Mouse (Mus musculus): ENCODE results near the gene Olfr805. TPM values are rescaled to one million over a fixed set of nuclear protein-coding genes. Genes with fewer than 3 reads are reported as not detected.

Gene Olfr805
- not detected in 2 replicates for polyA plus RNA-seq (2014; fragmentation: Nextera tagmentation; extraction: Ambion mirVana)

GRCm38 (mm10) chr10:129729275-129729674 lies at the start of gene Olfr805:
Olfr805 (minus strand) TSS chr10:129729375.
- DNase-seq (ENCODE audit: low spot score) (no peak), ATAC-seq (ENCODE audit: insufficient number of reproducible peaks, low FRiP score, low TSS enrichment, low read depth) (no peak)
- H3K27ac ChIP-seq (replicated peaks; ENCODE audit: low read depth, low read length) = no peak within 1 kb of the TSS
- H3K4me2 ChIP-seq (ENCODE audit: low read depth, severe bottlenecking) = no peak within 1 kb of the TSS
- H3K4me1 ChIP-seq (ENCODE audit: control insufficient read depth, insufficient read depth, low read length) = no peaks in the 10 kb centered on the region
- H3K9me3 ChIP-seq (ENCODE audit: control insufficient read depth, low read length) = no peaks in the 10 kb centered on the region
- H3K4me3 ChIP-seq (ENCODE audit: low read depth, low read length) = no peak within 1 kb of the TSS
- H3K9ac ChIP-seq (ENCODE audit: low read length) = no peak within 1 kb of the TSS
- no peaks in the 10 kb centered on the region for H3K36me3 ChIP-seq (ENCODE audit: control insufficient read depth, insufficient read depth, low read length)
- 99% methylated on average over 2 of the region's 2 CpGs for WGBS
- no peaks in the 10 kb centered on the region for H3K27me3 ChIP-seq (ENCODE audit: control insufficient read depth, insufficient read depth, low read length)

DNA sequence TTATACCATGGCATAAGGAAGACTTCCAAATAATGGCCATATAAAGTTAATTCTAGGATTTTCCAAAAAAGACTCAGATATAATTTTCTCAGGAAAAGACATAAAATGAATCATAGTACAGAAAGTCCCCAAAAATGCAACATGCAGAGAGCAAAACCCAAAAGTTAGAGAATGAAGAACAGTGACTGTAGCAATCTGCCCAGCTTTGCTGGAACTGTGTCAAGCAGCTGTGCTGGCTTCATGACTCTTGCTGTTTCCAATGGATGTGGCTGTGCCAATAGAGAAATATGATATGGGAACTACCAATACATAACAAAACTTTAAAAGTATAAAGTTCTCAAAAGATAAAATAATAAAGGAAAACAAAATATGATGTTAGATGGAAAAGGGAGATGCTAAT lies 48.9 kb upstream of the Olfr805 start:
- Histone ChIP-seq H3K36me3 (ENCODE audit: control insufficient read depth, insufficient read depth, low read length) (no peaks in the 10 kb centered on the region), H3K4me3 (ENCODE audit: low read depth, low read length) (no peak overlapping the region), H3K9ac (ENCODE audit: low read length) (no peak overlapping the region), H3K4me1 (ENCODE audit: control insufficient read depth, insufficient read depth, low read length) (no peaks in the 10 kb centered on the region), H3K9me3 (ENCODE audit: control insufficient read depth, low read length) (no peaks in the 10 kb centered on the region), H3K27ac (replicated peaks; ENCODE audit: low read depth, low read length) (no peak overlapping the region), H3K4me2 (ENCODE audit: low read depth, severe bottlenecking) (no peak overlapping the region), H3K27me3 (ENCODE audit: control insufficient read depth, insufficient read depth, low read length) (no peaks in the 10 kb centered on the region)
- ATAC-seq (ENCODE audit: insufficient number of reproducible peaks, low FRiP score, low TSS enrichment, low read depth) (no peak), DNase-seq (ENCODE audit: low spot score) (no peak)

DNA sequence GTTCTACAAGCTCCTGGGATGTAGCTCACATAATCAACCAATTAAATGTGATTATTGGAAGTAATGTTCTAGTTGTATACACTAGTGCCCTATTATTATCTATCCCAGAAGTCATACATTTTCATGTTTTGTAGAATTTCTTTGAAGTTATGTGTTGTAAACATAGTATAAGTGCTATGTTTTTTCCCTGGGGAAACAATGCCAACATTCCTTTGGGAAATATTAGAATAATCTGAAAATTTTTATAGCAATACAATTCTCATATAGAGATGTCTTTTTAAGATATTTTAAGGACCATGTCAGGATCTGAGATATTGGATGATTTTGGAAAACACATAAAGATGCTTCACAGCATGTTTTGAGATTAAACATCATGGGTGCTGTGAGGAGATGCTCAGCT lies 45.2 kb upstream of the Olfr805 start, which contains the start of gene Olfr809:
Gene Olfr809 (plus strand): TSS at position 301 of the 400 bp plus-strand sequence.
- H3K4me1 ChIP-seq (ENCODE audit: control insufficient read depth, insufficient read depth, low read length) = no peaks in the 10 kb centered on the region
- H3K4me2 ChIP-seq (ENCODE audit: low read depth, severe bottlenecking) = no peak within 1 kb of the TSS
- H3K27me3 ChIP-seq (ENCODE audit: control insufficient read depth, insufficient read depth, low read length) = no peaks in the 10 kb centered on the region
- no peak within 1 kb of the TSS for H3K27ac ChIP-seq (replicated peaks; ENCODE audit: low read depth, low read length)
- no peaks in the 10 kb centered on the region for H3K36me3 ChIP-seq (ENCODE audit: control insufficient read depth, insufficient read depth, low read length)
- no peak for ATAC-seq (ENCODE audit: insufficient number of reproducible peaks, low FRiP score, low TSS enrichment, low read depth)
- H3K9me3 ChIP-seq (ENCODE audit: control insufficient read depth, low read length) = no peaks in the 10 kb centered on the region
- no peak within 1 kb of the TSS for H3K4me3 ChIP-seq (ENCODE audit: low read depth, low read length)
- no peak within 1 kb of the TSS for H3K9ac ChIP-seq (ENCODE audit: low read length)
- DNase-seq (ENCODE audit: low spot score) = no peak

GRCm38 (mm10) chr10:129765182-129765581 lies 36.0 kb upstream of the Olfr805 start, which contains the start of gene Olfr808:
Olfr808 (plus strand) TSS chr10:129765482.
- H3K9me3 ChIP-seq (ENCODE audit: control insufficient read depth, low read length) = no peaks in the 10 kb centered on the region
- DNase-seq (ENCODE audit: low spot score) = no peak
- H3K9ac ChIP-seq (ENCODE audit: low read length) = no peak within 1 kb of the TSS
- no peaks in the 10 kb centered on the region for H3K4me1 ChIP-seq (ENCODE audit: control insufficient read depth, insufficient read depth, low read length)
- H3K4me2 ChIP-seq (ENCODE audit: low read depth, severe bottlenecking) = no peak within 1 kb of the TSS
- H3K27ac ChIP-seq (replicated peaks; ENCODE audit: low read depth, low read length) = no peak within 1 kb of the TSS
- no peak within 1 kb of the TSS for H3K4me3 ChIP-seq (ENCODE audit: low read depth, low read length)
- 91% methylated on average over 1 of the region's 1 CpGs for WGBS
- H3K36me3 ChIP-seq (ENCODE audit: control insufficient read depth, insufficient read depth, low read length) = no peaks in the 10 kb centered on the region
- no peaks in the 10 kb centered on the region for H3K27me3 ChIP-seq (ENCODE audit: control insufficient read depth, insufficient read depth, low read length)
- no peak for ATAC-seq (ENCODE audit: insufficient number of reproducible peaks, low FRiP score, low TSS enrichment, low read depth)

DNA sequence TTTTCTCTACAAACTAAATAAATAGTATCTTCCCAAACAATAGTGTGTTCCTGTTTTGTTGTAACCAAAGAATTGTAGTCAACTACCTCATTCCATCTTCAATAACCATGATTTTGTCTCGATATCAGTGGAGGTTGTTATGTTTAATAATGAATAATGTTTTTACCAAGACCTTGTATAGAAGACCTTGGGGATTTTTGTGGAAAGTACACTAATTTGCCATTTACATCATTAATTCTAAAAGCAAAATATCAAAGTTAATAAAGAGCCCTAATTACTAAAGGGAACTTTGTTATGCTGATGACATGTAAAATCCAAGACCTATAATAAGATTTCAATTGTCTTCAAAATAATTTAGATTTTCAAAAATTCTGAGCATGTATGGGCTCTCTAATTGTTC lies 28.5 kb upstream of the Olfr805 start, which contains the start of gene Olfr807:
Gene Olfr807 (minus strand): TSS at position 101 of the 400 bp plus-strand sequence.
- no peaks in the 10 kb centered on the region for H3K27me3 ChIP-seq (ENCODE audit: control insufficient read depth, insufficient read depth, low read length)
- WGBS = 94% methylated on average over 1 of the region's 1 CpGs

DNA sequence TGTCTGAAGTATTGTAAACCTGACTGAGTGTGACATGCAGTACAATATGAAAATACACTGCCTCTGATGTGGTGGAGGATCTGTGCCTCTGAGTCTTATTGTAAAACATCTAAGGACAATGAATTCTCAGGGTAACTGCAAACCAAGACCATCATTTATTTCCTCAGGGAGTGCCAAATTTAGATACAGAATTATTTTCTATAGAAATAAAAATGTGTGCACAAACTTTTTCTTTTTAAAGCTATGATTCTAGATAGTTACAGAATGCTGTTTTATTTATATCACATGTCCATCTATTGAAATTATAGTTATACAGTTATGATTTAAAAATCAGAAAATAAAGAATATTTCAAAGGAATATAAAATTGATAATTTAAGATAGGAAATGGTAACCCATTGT lies 12.6 kb upstream of the Olfr805 start, which contains the start of gene Olfr806:
Gene Olfr806 (minus strand): TSS at position 101 of the 400 bp plus-strand sequence.
- no peak within 1 kb of the TSS for H3K4me3 ChIP-seq (ENCODE audit: low read depth, low read length)
- H3K27me3 ChIP-seq (ENCODE audit: control insufficient read depth, insufficient read depth, low read length) = no peaks in the 10 kb centered on the region
- no peak within 1 kb of the TSS for H3K4me2 ChIP-seq (ENCODE audit: low read depth, severe bottlenecking)
- no peak within 1 kb of the TSS for H3K27ac ChIP-seq (replicated peaks; ENCODE audit: low read depth, low read length)
- no peak for DNase-seq (ENCODE audit: low spot score)
- no peaks in the 10 kb centered on the region for H3K9me3 ChIP-seq (ENCODE audit: control insufficient read depth, low read length)
- H3K36me3 ChIP-seq (ENCODE audit: control insufficient read depth, insufficient read depth, low read length) = no peaks in the 10 kb centered on the region
- H3K9ac ChIP-seq (ENCODE audit: low read length) = no peak within 1 kb of the TSS
- no peak for ATAC-seq (ENCODE audit: insufficient number of reproducible peaks, low FRiP score, low TSS enrichment, low read depth)
- H3K4me1 ChIP-seq (ENCODE audit: control insufficient read depth, insufficient read depth, low read length) = no peaks in the 10 kb centered on the region

More for the DNA sequence above, 28.5 kb upstream of the Olfr805 start, which contains the start of gene Olfr807:
- no peak for ATAC-seq (ENCODE audit: insufficient number of reproducible peaks, low FRiP score, low TSS enrichment, low read depth)
- H3K4me2 ChIP-seq (ENCODE audit: low read depth, severe bottlenecking) = no peak within 1 kb of the TSS
- H3K4me1 ChIP-seq (ENCODE audit: control insufficient read depth, insufficient read depth, low read length) = no peaks in the 10 kb centered on the region
- H3K9me3 ChIP-seq (ENCODE audit: control insufficient read depth, low read length) = no peaks in the 10 kb centered on the region
- H3K9ac ChIP-seq (ENCODE audit: low read length) = no peak within 1 kb of the TSS
- no peak within 1 kb of the TSS for H3K27ac ChIP-seq (replicated peaks; ENCODE audit: low read depth, low read length)
- no peak for DNase-seq (ENCODE audit: low spot score)
- no peaks in the 10 kb centered on the region for H3K36me3 ChIP-seq (ENCODE audit: control insufficient read depth, insufficient read depth, low read length)
- no peak within 1 kb of the TSS for H3K4me3 ChIP-seq (ENCODE audit: low read depth, low read length)

DNA sequence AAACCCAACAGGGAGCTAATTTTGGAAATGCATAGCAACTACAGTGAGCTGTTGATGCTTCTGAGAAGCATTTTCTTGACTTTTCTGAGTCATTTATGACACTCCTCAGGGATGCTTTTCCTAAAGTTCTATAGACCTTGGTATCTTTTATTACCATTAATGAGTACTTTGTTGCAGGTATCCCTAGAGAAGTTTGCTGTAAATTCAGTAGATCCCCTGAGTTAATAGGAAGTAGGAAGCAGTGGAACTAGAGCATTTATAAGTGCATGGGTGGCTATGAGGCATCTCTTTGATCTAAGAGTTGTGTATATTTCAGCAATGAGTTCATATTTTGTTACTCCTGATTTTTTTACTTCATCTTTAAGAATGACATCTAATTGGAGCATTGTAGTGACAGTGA lies 26.3 kb downstream of the Olfr805 start, which contains the start of gene Olfr804:
Gene Olfr804 (plus strand): TSS at position 301 of the 400 bp plus-strand sequence.
- no peak within 1 kb of the TSS for H3K4me3 ChIP-seq (ENCODE audit: low read depth, low read length)
- ATAC-seq (ENCODE audit: insufficient number of reproducible peaks, low FRiP score, low TSS enrichment, low read depth) = no peak
- H3K4me1 ChIP-seq (ENCODE audit: control insufficient read depth, insufficient read depth, low read length) = no peaks in the 10 kb centered on the region
- H3K27me3 ChIP-seq (ENCODE audit: control insufficient read depth, insufficient read depth, low read length) = no peaks in the 10 kb centered on the region
- no peaks in the 10 kb centered on the region for H3K9me3 ChIP-seq (ENCODE audit: control insufficient read depth, low read length)
- H3K27ac ChIP-seq (replicated peaks; ENCODE audit: low read depth, low read length) = no peak within 1 kb of the TSS
- no peak within 1 kb of the TSS for H3K9ac ChIP-seq (ENCODE audit: low read length)
- no peak for DNase-seq (ENCODE audit: low spot score)
- H3K36me3 ChIP-seq (ENCODE audit: control insufficient read depth, insufficient read depth, low read length) = no peaks in the 10 kb centered on the region
- no peak within 1 kb of the TSS for H3K4me2 ChIP-seq (ENCODE audit: low read depth, severe bottlenecking)

GRCm38 (mm10) chr10:129694186-129694585 lies 35.0 kb downstream of the Olfr805 start, which contains the start of gene Olfr803:
Olfr803 (minus strand) TSS chr10:129694286.
- DNase-seq (ENCODE audit: low spot score) = no peak
- WGBS = 80% methylated on average over 2 of the region's 2 CpGs
- H3K4me2 ChIP-seq (ENCODE audit: low read depth, severe bottlenecking) = no peak within 1 kb of the TSS
- H3K4me3 ChIP-seq (ENCODE audit: low read depth, low read length) = no peak within 1 kb of the TSS
- H3K36me3 ChIP-seq (ENCODE audit: control insufficient read depth, insufficient read depth, low read length) = no peaks in the 10 kb centered on the region
- no peak within 1 kb of the TSS for H3K27ac ChIP-seq (replicated peaks; ENCODE audit: low read depth, low read length)
- no peaks in the 10 kb centered on the region for H3K27me3 ChIP-seq (ENCODE audit: control insufficient read depth, insufficient read depth, low read length)
- no peaks in the 10 kb centered on the region for H3K4me1 ChIP-seq (ENCODE audit: control insufficient read depth, insufficient read depth, low read length)
- no peaks in the 10 kb centered on the region for H3K9me3 ChIP-seq (ENCODE audit: control insufficient read depth, low read length)
- ATAC-seq (ENCODE audit: insufficient number of reproducible peaks, low FRiP score, low TSS enrichment, low read depth) = no peak
- H3K9ac ChIP-seq (ENCODE audit: low read length) = no peak within 1 kb of the TSS

DNA sequence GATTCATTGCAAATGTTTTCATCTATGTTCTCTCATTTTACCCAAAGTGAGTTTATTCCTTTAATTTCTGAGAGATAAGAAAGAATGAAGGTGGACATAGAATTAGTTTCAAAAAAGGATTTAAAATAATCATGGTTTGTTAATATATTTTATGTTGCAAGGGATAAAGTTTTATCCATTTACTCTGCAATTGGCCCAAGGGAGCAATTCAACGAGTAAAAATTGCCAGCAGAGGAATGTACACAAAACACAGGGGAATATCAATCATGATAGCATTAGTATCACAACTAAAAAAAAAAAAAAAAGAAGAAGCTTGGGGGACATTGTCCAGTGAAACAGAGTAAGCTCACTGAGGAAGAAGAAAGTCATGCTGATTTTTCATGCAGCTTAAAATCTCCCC lies 41.1 kb downstream of the Olfr805 start, which contains the start of gene Olfr802:
Gene Olfr802 (minus strand): TSS at position 101 of the 400 bp plus-strand sequence.
- 74% methylated on average over 1 of the region's 1 CpGs for WGBS
- H3K36me3 ChIP-seq (ENCODE audit: control insufficient read depth, insufficient read depth, low read length) = no peaks in the 10 kb centered on the region
- no peak within 1 kb of the TSS for H3K4me2 ChIP-seq (ENCODE audit: low read depth, severe bottlenecking)
- no peak within 1 kb of the TSS for H3K4me3 ChIP-seq (ENCODE audit: low read depth, low read length)
- no peaks in the 10 kb centered on the region for H3K4me1 ChIP-seq (ENCODE audit: control insufficient read depth, insufficient read depth, low read length)
- no peak within 1 kb of the TSS for H3K9ac ChIP-seq (ENCODE audit: low read length)
- no peak for ATAC-seq (ENCODE audit: insufficient number of reproducible peaks, low FRiP score, low TSS enrichment, low read depth)
- H3K27me3 ChIP-seq (ENCODE audit: control insufficient read depth, insufficient read depth, low read length) = no peaks in the 10 kb centered on the region
- H3K27ac ChIP-seq (replicated peaks; ENCODE audit: low read depth, low read length) = no peak within 1 kb of the TSS
- DNase-seq (ENCODE audit: low spot score) = no peak
- no peaks in the 10 kb centered on the region for H3K9me3 ChIP-seq (ENCODE audit: control insufficient read depth, low read length)
